Mouse (Mus musculus): ENCODE results near the gene Zfp503.

Gene Zfp503

GRCm38 (mm10) chr14:21993251-21994060, 4.1 kb upstream of the Zfp503 start:
- DNase-seq = peak; percentile 35 to 41

- DNase-seq = no peak
These were observed 3.0 kb upstream of the Zfp503 start for GRCm38 (mm10) chr14:21992321-21992885.

- DNase-seq = no peak
These were observed 2.5 kb upstream of the Zfp503 start for GRCm38 (mm10) chr14:21991856-21992255.

- no peak for DNase-seq
These were observed 1.9 kb upstream of the Zfp503 start for GRCm38 (mm10) chr14:21991251-21991780.

GRCm38 (mm10) chr14:21990321-21991021, 1.1 kb upstream of the Zfp503 start:
- no peak for DNase-seq

GRCm38 (mm10) chr14:21988577-21989290, 667 bp downstream of the Zfp503 start:
- peak; percentile 10 to 23 for DNase-seq

GRCm38 (mm10) chr14:21987660-21988576, 1.5 kb downstream of the Zfp503 start:
- DNase-seq = peak; percentile 61 to 68

DNA sequence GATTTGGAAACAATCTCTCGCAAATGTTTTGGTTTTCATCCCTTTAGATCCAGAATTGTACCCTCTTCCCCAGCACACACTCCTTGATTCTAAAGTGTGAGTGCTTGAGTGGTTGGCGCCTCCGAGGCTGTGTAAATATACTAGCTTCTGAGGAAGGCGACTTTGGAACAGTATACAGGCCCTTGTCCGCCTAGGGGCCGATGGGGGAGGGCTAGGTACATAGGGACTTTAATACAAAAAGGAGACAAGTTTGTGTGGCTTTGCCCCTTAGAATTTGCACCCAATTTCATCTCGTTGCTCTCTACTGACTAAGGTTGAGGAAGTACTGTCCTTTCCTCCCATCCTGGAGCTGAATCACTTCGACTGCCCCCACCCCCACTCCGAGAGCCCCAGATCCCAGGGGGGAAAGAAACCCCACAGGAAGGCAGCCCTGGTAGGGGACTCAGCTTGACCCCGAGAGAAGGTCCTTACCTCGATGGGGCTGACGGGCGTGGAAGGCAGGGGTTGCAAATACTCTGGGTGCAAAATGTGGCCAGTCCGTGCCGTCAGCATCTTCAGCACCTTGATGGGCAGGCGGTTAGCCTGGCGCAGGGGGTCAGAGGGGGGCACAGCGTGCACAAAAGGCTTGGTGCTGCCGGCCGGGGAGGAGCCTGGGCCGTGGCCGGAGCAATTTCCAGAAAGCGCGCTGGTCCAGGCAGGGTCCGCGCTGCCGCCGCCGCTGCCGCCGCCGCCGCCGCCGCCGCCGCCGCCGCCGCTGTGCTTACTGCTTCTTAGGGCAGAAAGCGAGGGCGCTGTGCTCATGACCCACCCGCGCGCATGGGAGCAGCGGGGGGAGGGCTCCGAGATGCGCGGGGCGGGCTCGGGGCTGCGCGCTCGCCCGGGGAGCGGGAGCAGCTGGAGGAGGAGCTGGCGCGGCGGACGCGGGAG, 2.4 kb downstream of the Zfp503 start:
- peak; percentile 18 to 19 for DNase-seq

DNA sequence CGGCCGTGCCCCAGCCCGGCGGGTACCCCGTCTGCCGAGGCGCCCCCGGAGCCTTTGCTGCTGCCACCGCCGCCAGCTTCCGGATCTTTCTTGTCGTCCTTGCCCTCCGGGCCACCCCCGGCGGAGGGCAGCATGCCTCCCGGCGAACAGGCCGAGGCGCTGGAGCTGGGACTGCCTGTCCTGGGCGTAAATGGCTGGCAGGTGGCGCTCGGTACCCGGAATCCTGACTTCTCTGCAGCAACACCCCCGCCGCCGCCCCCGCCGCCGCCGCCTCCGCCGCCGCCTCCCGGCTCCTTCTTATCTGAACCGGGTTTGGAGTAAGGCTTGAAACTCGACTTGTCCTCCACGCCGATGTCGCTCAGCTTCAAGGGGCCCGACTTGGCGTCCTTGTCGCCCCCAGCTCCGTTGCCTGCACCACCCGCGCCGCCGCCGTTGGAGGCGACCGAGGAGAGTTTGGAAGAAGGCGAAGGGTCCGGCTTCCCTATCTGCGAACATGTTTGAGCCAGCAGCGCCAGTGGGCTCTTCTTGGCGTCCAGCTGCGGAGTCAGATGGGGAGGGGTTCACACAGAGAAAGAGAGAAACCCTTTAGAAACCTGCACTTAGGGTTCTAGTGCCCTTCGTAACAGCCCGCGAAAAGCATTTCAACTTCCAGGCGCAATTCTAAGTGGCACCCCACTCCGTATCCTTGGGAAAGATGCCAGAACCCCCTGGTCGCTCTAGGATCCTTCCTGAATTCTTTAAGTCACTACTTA, 3.2 kb downstream of the Zfp503 start:
- peak; percentile 64 to 67 for DNase-seq

DNA sequence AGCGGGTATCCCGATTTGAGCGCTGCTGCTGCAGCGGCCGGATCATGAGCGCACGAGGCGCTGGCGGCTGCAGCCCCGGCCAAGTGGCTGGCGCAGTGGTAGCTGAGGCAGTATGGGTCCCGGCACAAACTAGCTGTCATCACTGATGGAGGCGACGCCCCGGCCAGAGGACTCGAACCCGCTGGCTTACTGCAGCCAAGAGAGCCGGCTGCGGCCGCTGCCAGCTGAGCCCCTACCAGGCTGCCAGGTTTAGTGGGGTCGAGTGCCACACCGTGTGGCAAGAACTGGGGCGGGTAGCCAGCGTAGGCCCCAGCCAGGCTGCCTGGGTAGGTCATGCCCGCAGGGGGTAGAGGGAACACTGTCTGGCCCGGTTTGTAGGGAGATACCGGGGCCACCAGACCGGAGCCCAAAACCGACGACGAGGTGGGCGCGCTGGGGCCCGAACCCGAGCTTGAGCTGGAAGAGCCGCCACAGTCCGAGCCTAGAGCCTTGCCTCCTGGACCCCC, 3.9 kb downstream of the Zfp503 start:
- no peak for DNase-seq

- DNase-seq = no peak
These were observed 4.5 kb downstream of the Zfp503 start for GRCm38 (mm10) chr14:21984757-21985425.

DNA sequence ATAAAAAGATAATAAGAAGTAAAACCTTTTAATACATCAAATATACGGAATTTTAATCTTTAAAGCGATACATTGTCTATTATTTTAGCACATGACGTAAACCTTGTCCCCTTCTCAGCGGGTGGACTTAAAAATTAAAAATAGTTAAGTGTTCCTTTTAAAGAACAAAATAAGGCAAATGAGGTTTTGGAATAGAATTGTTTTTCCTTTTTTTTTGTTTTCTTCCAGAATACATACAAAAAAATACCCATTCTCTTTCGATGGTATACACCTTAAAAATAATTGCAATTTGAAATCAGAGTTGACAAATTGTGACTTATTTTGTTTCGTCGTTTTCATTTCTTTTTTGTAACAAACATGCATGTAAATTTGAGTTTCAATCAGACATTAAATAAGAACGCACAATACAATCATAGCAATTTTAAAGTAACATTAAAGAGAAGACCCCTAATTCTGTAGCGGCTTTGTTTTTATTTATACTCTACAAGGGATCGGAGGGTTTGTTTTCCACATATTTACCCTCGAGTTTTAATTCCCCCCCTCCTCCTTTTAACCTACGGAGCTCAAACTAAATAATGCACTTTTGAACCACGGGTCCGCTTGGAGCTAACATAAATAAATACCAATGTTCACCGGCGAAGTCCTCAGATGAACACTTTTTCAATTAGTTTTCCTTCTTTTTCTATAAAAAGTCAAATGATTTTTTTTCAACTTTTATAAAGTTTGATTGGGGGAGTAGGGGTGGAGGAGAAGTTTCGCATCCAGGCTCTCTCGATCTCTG, 5.3 kb downstream of the Zfp503 start:
- DNase-seq = no peak

GRCm38 (mm10) chr14:21983311-21983949, 6.0 kb downstream of the Zfp503 start:
- DNase-seq = no peak

DNA sequence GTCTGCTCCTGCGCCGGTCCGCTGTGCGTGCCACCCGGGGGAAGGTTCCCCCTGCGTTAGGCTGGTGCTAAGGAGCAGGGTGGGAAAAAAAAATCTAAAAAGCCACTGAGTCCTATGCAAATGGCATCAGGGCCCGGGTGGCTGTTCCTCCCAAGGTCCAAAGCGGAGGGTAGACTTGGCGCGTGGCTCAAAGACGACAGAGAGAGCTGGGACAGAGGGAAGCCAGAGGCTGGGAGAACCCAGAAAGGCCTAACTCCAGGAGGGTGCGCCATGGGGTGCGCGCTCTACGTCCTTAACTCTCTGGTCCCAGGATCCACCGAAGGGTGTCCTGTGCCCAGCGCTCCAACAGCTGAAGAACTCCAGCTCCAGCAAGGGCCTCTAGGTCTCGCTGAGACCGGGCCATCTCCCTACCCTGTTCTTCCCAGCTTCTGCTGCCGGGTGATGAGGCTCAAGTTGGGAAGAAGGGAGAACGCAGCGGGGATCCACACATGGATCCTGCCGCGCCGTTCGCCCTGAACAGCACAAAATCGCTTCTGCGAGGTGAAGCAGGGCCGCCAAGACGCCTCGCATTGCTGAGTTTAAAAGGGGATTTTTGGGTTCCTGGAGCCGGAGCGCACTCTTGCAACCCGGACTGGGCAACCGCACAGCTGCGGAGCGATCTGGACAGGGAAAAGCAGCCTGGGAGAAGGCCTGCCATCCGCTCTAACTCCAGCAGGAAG, 6.7 kb downstream of the Zfp503 start:
- no peak for DNase-seq

GRCm38 (mm10) chr14:21982096-21982591, 7.3 kb downstream of the Zfp503 start:
- no peak for DNase-seq

- peak; percentile 45 to 47 for DNase-seq
These were observed 7.9 kb downstream of the Zfp503 start for GRCm38 (mm10) chr14:21981462-21981861.

- DNase-seq = peak; percentile 67 to 68
These were observed 20.4 kb downstream of the Zfp503 start for GRCm38 (mm10) chr14:21968978-21969377.

All from B cell, adult 2 months (primary cell).